Mouse (Mus musculus): ENCODE data around the gene Gm1043.

- TF ChIP-seq TAL1 (IDR thresholded peaks at IDR 0.05; ENCODE audit: low read length) (no peak), GATA1 (IDR thresholded peaks at IDR 0.05; ENCODE audit: low read length) (no peak)
Observed at GRCm38 (mm10) chr5:37198011-37198688, 113.0 kb downstream of the Gm1043 start.
